Mouse (Mus musculus): Measurements from ENCODE around the gene Abcb9. TPM values are rescaled to one million over a fixed set of nuclear protein-coding genes. Genes with fewer than 3 reads are reported as not detected.

Abcb9 gene
- polyA plus RNA-seq, 1 experiment: 7.0 TPM

- H3K4me3 ChIP-seq (ENCODE audit: extremely low read depth, insufficient read depth, insufficient read length): peak overlapping the region; percentile 90
- 19% methylated on average over 17 of the region's 17 CpGs for WGBS
Observed at GRCm38 (mm10) chr5:124111077-124111741, 15.6 kb upstream of the Abcb9 start.

GRCm38 (mm10) chr5:124103552-124103951 lies 8.0 kb upstream of the Abcb9 start:
- no peak for TF ChIP-seq CTCF (IDR thresholded peaks at IDR 0.05; ENCODE audit: extremely low read depth, insufficient read depth, insufficient read length, insufficient replicate concordance)
- TF ChIP-seq POLR2A (IDR thresholded peaks at IDR 0.05; ENCODE audit: low read depth, low read length): no peak
- 96% methylated on average over 9 of the region's 9 CpGs for WGBS
- no peaks in the 10 kb centered on the region for H3K36me3 ChIP-seq (ENCODE audit: control insufficient read depth, insufficient read depth, low read length)
- no peak overlapping the region for H3K27ac ChIP-seq (ENCODE audit: insufficient read depth, low read length)
- H3K4me1 ChIP-seq (ENCODE audit: control insufficient read depth, insufficient read depth, insufficient read length): no peaks in the 10 kb centered on the region
- no peaks in the 10 kb centered on the region for H3K27me3 ChIP-seq (ENCODE audit: control insufficient read depth, insufficient read depth, low read length)
- no peak for DNase-seq (ENCODE audit: low read depth in 1 of 2, low spot score in 2 of 2)
- no peak overlapping the region for H3K4me3 ChIP-seq (ENCODE audit: extremely low read depth, insufficient read depth, insufficient read length)

More at GRCm38 (mm10) chr5:124111077-124111741, 15.6 kb upstream of the Abcb9 start:
- peak; percentile 31 to 33 for DNase-seq (ENCODE audit: low read depth in 1 of 2, low spot score in 2 of 2)
- TF ChIP-seq CTCF (IDR thresholded peaks at IDR 0.05; ENCODE audit: extremely low read depth, insufficient read depth, insufficient read length, insufficient replicate concordance) (peak; percentile 69; the same call in 1 of the 2 replicates), POLR2A (IDR thresholded peaks at IDR 0.05; ENCODE audit: low read depth, low read length) (no peak)
- Histone ChIP-seq H3K4me1 (ENCODE audit: control insufficient read depth, insufficient read depth, insufficient read length) (peaks cover 12% of the 10 kb centered on the region; the same call in 1 of the 2 replicates), H3K36me3 (ENCODE audit: control insufficient read depth, insufficient read depth, low read length) (peaks cover 1% of the 10 kb centered on the region; the same call in 1 of the 2 replicates), H3K27me3 (ENCODE audit: control insufficient read depth, insufficient read depth, low read length) (no peaks in the 10 kb centered on the region), H3K27ac (ENCODE audit: insufficient read depth, low read length) (peak overlapping the region; percentile 60)

DNA sequence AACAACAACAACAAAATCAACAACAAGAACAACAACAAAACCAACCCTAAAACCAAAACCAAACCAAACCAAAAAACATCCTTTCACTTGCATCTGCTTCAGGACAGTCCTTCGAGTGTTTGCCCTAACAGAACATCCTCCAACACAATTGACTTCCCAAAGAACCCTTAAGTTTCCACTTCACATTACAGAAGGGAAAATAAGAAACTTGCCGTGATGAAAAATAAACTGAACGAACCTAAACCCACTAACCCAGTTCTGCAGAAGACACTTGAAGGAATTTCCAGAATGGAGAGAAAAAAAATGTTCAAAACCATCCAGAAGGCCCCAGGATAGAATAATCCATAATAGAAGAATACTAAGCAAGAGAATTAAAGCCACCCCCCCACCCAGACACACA lies 7.4 kb upstream of the Abcb9 start:
- Histone ChIP-seq H3K27me3 (ENCODE audit: control insufficient read depth, insufficient read depth, low read length) (no peaks in the 10 kb centered on the region), H3K36me3 (ENCODE audit: control insufficient read depth, insufficient read depth, low read length) (no peaks in the 10 kb centered on the region), H3K27ac (ENCODE audit: insufficient read depth, low read length) (no peak overlapping the region), H3K4me1 (ENCODE audit: control insufficient read depth, insufficient read depth, insufficient read length) (no peaks in the 10 kb centered on the region), H3K4me3 (ENCODE audit: extremely low read depth, insufficient read depth, insufficient read length) (no peak overlapping the region)
- WGBS: 83% methylated on average over 3 of the region's 3 CpGs
- TF ChIP-seq CTCF (IDR thresholded peaks at IDR 0.05; ENCODE audit: extremely low read depth, insufficient read depth, insufficient read length, insufficient replicate concordance) (no peak), POLR2A (IDR thresholded peaks at IDR 0.05; ENCODE audit: low read depth, low read length) (no peak)
- no peak for DNase-seq (ENCODE audit: low read depth in 1 of 2, low spot score in 2 of 2)

- no peak for DNase-seq (ENCODE audit: low read depth in 1 of 2, low spot score in 2 of 2)
- H3K27me3 ChIP-seq (ENCODE audit: control insufficient read depth, insufficient read depth, low read length): no peaks in the 10 kb centered on the region
- H3K4me3 ChIP-seq (ENCODE audit: extremely low read depth, insufficient read depth, insufficient read length): no peak overlapping the region
- H3K4me1 ChIP-seq (ENCODE audit: control insufficient read depth, insufficient read depth, insufficient read length): no peaks in the 10 kb centered on the region
- no peak overlapping the region for H3K27ac ChIP-seq (ENCODE audit: insufficient read depth, low read length)
- no peak for TF ChIP-seq POLR2A (IDR thresholded peaks at IDR 0.05; ENCODE audit: low read depth, low read length)
- TF ChIP-seq CTCF (IDR thresholded peaks at IDR 0.05; ENCODE audit: extremely low read depth, insufficient read depth, insufficient read length, insufficient replicate concordance): no peak
- 88% methylated on average over 6 of the region's 6 CpGs for WGBS
- H3K36me3 ChIP-seq (ENCODE audit: control insufficient read depth, insufficient read depth, low read length): no peaks in the 10 kb centered on the region
Observed at GRCm38 (mm10) chr5:124102326-124102725, 6.7 kb upstream of the Abcb9 start.

DNA sequence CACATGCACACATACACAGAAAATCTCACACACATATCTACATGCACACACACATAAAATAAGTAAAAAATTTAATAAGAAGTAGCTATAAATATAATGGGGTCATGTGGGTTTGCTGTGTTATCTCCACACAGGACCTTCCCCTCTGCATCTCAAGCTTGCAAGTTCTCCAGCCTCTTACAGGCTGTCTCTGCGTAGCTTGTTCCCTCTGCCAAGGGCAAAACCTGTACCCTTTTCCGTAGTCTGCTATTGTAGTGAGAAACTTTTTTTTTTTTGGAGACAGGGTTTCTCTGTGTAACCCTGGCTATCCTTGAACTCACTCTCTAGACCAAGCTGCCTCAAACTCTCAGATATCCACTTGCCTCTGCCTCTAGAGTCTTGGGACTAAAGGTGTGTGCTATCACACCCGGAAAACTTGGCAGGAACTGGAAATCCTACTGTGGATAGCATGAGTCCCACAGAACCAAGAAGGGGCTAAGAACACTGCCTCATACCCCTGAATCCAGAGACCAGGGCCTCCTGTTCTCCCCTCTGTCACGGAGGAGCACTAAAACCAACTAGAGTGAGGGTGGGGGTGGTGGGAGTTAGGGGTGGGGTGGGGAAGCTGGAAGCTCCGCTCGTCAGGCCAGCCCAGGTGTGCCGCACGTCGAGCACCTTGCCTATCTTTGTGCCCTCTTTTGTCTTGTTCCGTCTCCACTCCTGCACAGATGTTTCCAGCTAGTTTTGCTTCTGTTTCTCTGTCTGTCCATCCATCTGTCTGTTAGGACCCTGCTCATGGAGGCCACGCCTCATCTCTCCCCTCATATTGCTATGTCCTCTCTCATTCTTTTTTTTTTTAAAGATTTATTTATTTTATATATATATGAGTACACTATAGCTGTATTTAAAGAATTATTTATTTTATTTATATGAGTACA lies 4.8 kb upstream of the Abcb9 start:
- no peak overlapping the region for H3K27ac ChIP-seq (ENCODE audit: insufficient read depth, low read length)
- H3K27me3 ChIP-seq (ENCODE audit: control insufficient read depth, insufficient read depth, low read length): no peaks in the 10 kb centered on the region
- DNase-seq (ENCODE audit: low read depth in 1 of 2, low spot score in 2 of 2): no peak
- 90% methylated on average over 11 of the region's 11 CpGs for WGBS
- no peaks in the 10 kb centered on the region for H3K36me3 ChIP-seq (ENCODE audit: control insufficient read depth, insufficient read depth, low read length)
- no peak for TF ChIP-seq POLR2A (IDR thresholded peaks at IDR 0.05; ENCODE audit: low read depth, low read length)
- TF ChIP-seq CTCF (IDR thresholded peaks at IDR 0.05; ENCODE audit: extremely low read depth, insufficient read depth, insufficient read length, insufficient replicate concordance): no peak
- no peak overlapping the region for H3K4me3 ChIP-seq (ENCODE audit: extremely low read depth, insufficient read depth, insufficient read length)
- H3K4me1 ChIP-seq (ENCODE audit: control insufficient read depth, insufficient read depth, insufficient read length): peaks cover 2% of the 10 kb centered on the region; the same call in 1 of the 2 replicates

GRCm38 (mm10) chr5:124098923-124099322 lies 3.3 kb upstream of the Abcb9 start:
- Histone ChIP-seq H3K36me3 (ENCODE audit: control insufficient read depth, insufficient read depth, low read length) (no peaks in the 10 kb centered on the region), H3K27ac (ENCODE audit: insufficient read depth, low read length) (no peak overlapping the region), H3K4me1 (ENCODE audit: control insufficient read depth, insufficient read depth, insufficient read length) (peaks cover 8% of the 10 kb centered on the region; the same call in 1 of the 2 replicates), H3K4me3 (ENCODE audit: extremely low read depth, insufficient read depth, insufficient read length) (no peak overlapping the region), H3K27me3 (ENCODE audit: control insufficient read depth, insufficient read depth, low read length) (no peaks in the 10 kb centered on the region)
- TF ChIP-seq POLR2A (IDR thresholded peaks at IDR 0.05; ENCODE audit: low read depth, low read length): no peak
- no peak for TF ChIP-seq CTCF (IDR thresholded peaks at IDR 0.05; ENCODE audit: extremely low read depth, insufficient read depth, insufficient read length, insufficient replicate concordance)
- no peak for DNase-seq (ENCODE audit: low read depth in 1 of 2, low spot score in 2 of 2)
- WGBS: 83% methylated on average over 2 of the region's 2 CpGs
